8 mouse cellular contexts compared by ENCODE assay signal in the genomic region with DNA sequence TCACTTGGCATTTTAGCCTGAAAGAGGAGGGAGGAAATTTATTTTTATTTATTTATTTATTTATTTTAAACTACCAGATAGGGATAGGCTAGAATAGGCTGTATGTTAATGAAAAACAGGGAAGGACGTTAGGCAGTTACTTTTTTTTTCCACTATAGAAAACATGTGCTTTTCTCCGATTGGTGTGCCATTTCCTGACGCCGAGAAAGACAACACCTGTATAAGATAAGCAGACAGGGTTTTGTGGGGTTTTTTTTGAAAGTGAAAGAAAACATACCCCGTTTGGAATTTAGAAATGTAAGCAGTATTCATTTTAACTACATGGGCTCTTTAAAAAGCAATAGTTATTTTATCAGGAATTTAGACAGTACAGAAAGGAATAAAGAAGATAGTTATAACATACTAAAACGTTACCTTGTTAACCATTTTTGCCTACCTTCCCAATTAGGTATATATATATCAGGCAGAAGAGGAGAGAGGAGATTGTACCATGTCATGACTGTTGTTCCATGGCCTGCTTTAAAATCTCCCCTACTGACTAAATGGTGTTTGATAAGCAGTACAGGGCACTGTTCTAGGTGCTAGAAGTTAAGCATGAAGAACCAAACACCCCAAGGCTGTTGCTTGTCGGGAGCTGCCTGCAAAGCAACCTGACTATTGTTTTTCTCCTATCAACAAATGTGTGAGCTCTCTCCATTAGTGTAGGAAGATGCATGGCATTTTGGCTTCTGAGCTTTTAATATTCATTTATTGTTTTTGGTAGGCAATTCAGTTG. TPM values are rescaled to one million over a fixed set of nuclear protein-coding genes. Genes with fewer than 3 reads are reported as not detected.
A peak's percentile ranks its signal among the peaks of the same experiment; 100 is the strongest.
DNase-seq lines count a peak whose midpoint lies in the region; ATAC-seq lines count a peak whose summit lies in the region.

No protein-coding gene starts in this region.

- ATAC-seq in heart, embryonic 11.5 days (replicated peaks; ENCODE audit: insufficient number of reproducible peaks, low FRiP score, low TSS enrichment) = no peak
- peak; percentile 48 for ATAC-seq in CD4-positive, CD25-positive, alpha-beta regulatory T cell, adult 4 months
- no peak for ATAC-seq in hindbrain, embryonic 11.5 days (ENCODE audit: low FRiP score)
- 0 out of 2 replicates have a peak, but pooled peaks have one; percentile 41 for ATAC-seq in megakaryocyte-erythroid progenitor cell, adult 5-6 weeks (replicated peaks; ENCODE audit: low FRiP score, low TSS enrichment, poor library complexity, severe bottlenecking)

- H3K4me3 ChIP-seq in heart, embryonic 11.5 days (ENCODE audit: low read depth, low read length) = peak overlapping the region; percentile 97
- peak overlapping the region; percentile 78 for H3K4me3 ChIP-seq in hindbrain, embryonic 11.5 days (ENCODE audit: low read depth, low read length)

- WGBS in heart, embryonic 11.5 days (ENCODE audit: insufficient replicate concordance) = 41% methylated on average over 7 of the region's 7 CpGs
- WGBS in hindbrain, embryonic 11.5 days = 68% methylated on average over 7 of the region's 7 CpGs

- H3K27me3 ChIP-seq in heart, embryonic 11.5 days (ENCODE audit: control insufficient read depth, insufficient read depth, low read length) = no peaks in the 10 kb centered on the region
- H3K27me3 ChIP-seq in hindbrain, embryonic 11.5 days (ENCODE audit: control insufficient read depth, insufficient read depth, low read length) = no peaks in the 10 kb centered on the region

- peak overlapping the region; percentile 72 for H3K4me2 ChIP-seq in heart, embryonic 11.5 days
- H3K4me2 ChIP-seq in hindbrain, embryonic 11.5 days (replicated peaks; ENCODE audit: low read depth, low read length) = no peak overlapping the region; the same call in 1 of the 2 replicates

- no peak for DNase-seq in heart, postnatal 4 days
- DNase-seq in hindbrain, embryonic 11.5 days (ENCODE audit: low spot score) = no peak
- DNase-seq in embryo, embryonic 11 days = no peak
- DNase-seq in cerebellum, adult 8-10 months = no peak
- no peak for DNase-seq in kidney, adult 18-20 months

- peak overlapping the region; percentile 93; the same call in 1 of the 2 replicates for H3K9ac ChIP-seq in heart, embryonic 11.5 days (ENCODE audit: low read depth, low read length)
- no peak overlapping the region for H3K9ac ChIP-seq in hindbrain, embryonic 11.5 days (ENCODE audit: low read depth, low read length)

- no peak overlapping the region for H3K27ac ChIP-seq in heart, embryonic 11.5 days (ENCODE audit: low read depth, low read length)
- no peak overlapping the region for H3K27ac ChIP-seq in hindbrain, embryonic 11.5 days (ENCODE audit: low read depth, low read length)

- H3K9me3 ChIP-seq in heart, embryonic 11.5 days (replicated peaks; ENCODE audit: control insufficient read depth, low read length) = no peaks in the 10 kb centered on the region
- H3K9me3 ChIP-seq in hindbrain, embryonic 11.5 days (ENCODE audit: control insufficient read depth, low read length) = no peaks in the 10 kb centered on the region

- H3K4me1 ChIP-seq in heart, embryonic 11.5 days (ENCODE audit: control insufficient read depth, insufficient read depth, low read length) = 0 out of 2 replicates have a peak, but pooled peaks cover 4% of the 10 kb centered on the region
- H3K4me1 ChIP-seq in hindbrain, embryonic 11.5 days (replicated peaks; ENCODE audit: control insufficient read depth, insufficient read depth, low read length) = no peaks in the 10 kb centered on the region

- no peaks in the 10 kb centered on the region for H3K36me3 ChIP-seq in heart, embryonic 11.5 days (ENCODE audit: control insufficient read depth, insufficient read depth, low read length)
- H3K36me3 ChIP-seq in hindbrain, embryonic 11.5 days (ENCODE audit: control insufficient read depth, insufficient read depth, low read length) = no peaks in the 10 kb centered on the region

RNA-seq across cellular contexts. Expression of gene Ugcg, which starts 1.8 kb away (rescaled TPM):
- 10.7 and 14.8 TPM in 2 replicates for polyA plus RNA-seq in heart, embryonic 11.5 days (2014; fragmentation: Nextera tagmentation; extraction: Ambion mirVana)
- total RNA-seq in heart, postnatal 4 days (2021) = 10 to 100 TPM; 26.8 to 29.2 TPM
- 10 to 100 TPM; 15.4 to 28.8 TPM for polyA plus RNA-seq in CD4-positive, CD25-positive, alpha-beta regulatory T cell, adult 4 months (2017; shearing (Covaris generic))
- polyA plus RNA-seq in hindbrain, embryonic 11.5 days (2014; fragmentation: Nextera tagmentation; extraction: Ambion mirVana) = 15.0 and 19.7 TPM in 2 replicates
- 223 and 236 TPM in 2 replicates for total RNA-seq in megakaryocyte-erythroid progenitor cell, adult 5-6 weeks (2014; fragmentation: Nextera tagmentation)
- total RNA-seq in megakaryocyte-erythroid progenitor cell, adult 5-6 weeks (2017) = 225 and 282 TPM in 2 replicates

RNA-seq across cellular contexts. Expression of gene AI481877, which starts 52.1 kb away (rescaled TPM):
- not detected in 2 replicates for polyA plus RNA-seq in heart, embryonic 11.5 days (2014; fragmentation: Nextera tagmentation; extraction: Ambion mirVana)
- total RNA-seq in heart, postnatal 4 days (2021) = not detected
- polyA plus RNA-seq in CD4-positive, CD25-positive, alpha-beta regulatory T cell, adult 4 months (2017; shearing (Covaris generic)) = not detected
- not detected in 2 replicates for polyA plus RNA-seq in hindbrain, embryonic 11.5 days (2014; fragmentation: Nextera tagmentation; extraction: Ambion mirVana)
- total RNA-seq in megakaryocyte-erythroid progenitor cell, adult 5-6 weeks (2014; fragmentation: Nextera tagmentation) = not detected in 2 replicates
- total RNA-seq in megakaryocyte-erythroid progenitor cell, adult 5-6 weeks (2017) = not detected in 2 replicates

Comparison
In these comparisons a context has a peak if more than half of its experiments do, and no peak if none do; other contexts are left out.
1. ATAC-seq: peak in CD4-positive, CD25-positive, alpha-beta regulatory T cell, adult 4 months (single experiment) and megakaryocyte-erythroid progenitor cell, adult 5-6 weeks (single experiment); none in heart, embryonic 11.5 days (single experiment) and hindbrain, embryonic 11.5 days (single experiment).